Mouse (Mus musculus) spleen, postnatal 4 days (tissue): Measurements from ENCODE around the gene Kifc1.
"Not testable (repeated sequence)": the region's sequence is repeated elsewhere in the genome, so short reads cannot be mapped to it uniquely, and the experiment has no call there.

ENCODE experiments used
- DNase-seq, 2 experiments: peaks; one replicate each; pipeline ENCODE4 v3.0.0; 2022; ENCODE audit warnings: low spot score in 2 of 2

The Kifc1 gene

GRCm38 (mm10) chr17:33919351-33920281 is 29.2 kb upstream of the Kifc1 start:
- DNase-seq, result peak; percentile 89 to 91

- DNase-seq, result peak; percentile 53 to 75
Measured at GRCm38 (mm10) chr17:33918293-33919203, 28.1 kb upstream of the Kifc1 start.

GRCm38 (mm10) chr17:33917656-33918292 is 27.3 kb upstream of the Kifc1 start:
- DNase-seq, result peak in 1 of 2 experiments; percentile 67

GRCm38 (mm10) chr17:33916847-33917655 is 26.6 kb upstream of the Kifc1 start:
- peak; percentile 26 to 66 for DNase-seq

- DNase-seq, result no peak
Measured at GRCm38 (mm10) chr17:33916294-33916693, 25.8 kb upstream of the Kifc1 start.

GRCm38 (mm10) chr17:33915671-33916250 is 25.3 kb upstream of the Kifc1 start, which contains the start of the genes Tapbp and Zbtb22:
TSS of gene Tapbp (plus strand) at chr17:33915899.
TSS of gene Zbtb22 (plus strand) at chr17:33915904.
- peak; percentile 92 to 95 for DNase-seq

- DNase-seq, result peak; percentile 16 to 65
Measured at GRCm38 (mm10) chr17:33914969-33915391, 24.5 kb upstream of the Kifc1 start.

- DNase-seq, result no peak
Measured at GRCm38 (mm10) chr17:33913905-33914304, 23.4 kb upstream of the Kifc1 start.

GRCm38 (mm10) chr17:33913264-33913663 is 22.8 kb upstream of the Kifc1 start:
- DNase-seq, result no peak

GRCm38 (mm10) chr17:33911813-33912414 is 21.5 kb upstream of the Kifc1 start:
- no peak for DNase-seq

- DNase-seq, result no peak
Measured at GRCm38 (mm10) chr17:33911052-33911812, 20.8 kb upstream of the Kifc1 start.

- DNase-seq, result no peak
Measured at GRCm38 (mm10) chr17:33910346-33911051, 20.0 kb upstream of the Kifc1 start.

GRCm38 (mm10) chr17:33909869-33910250 is 19.4 kb upstream of the Kifc1 start:
- no peak for DNase-seq

- peak; percentile 99 for DNase-seq
Measured at GRCm38 (mm10) chr17:33909077-33909868, 18.8 kb upstream of the Kifc1 start, which contains the start of gene Daxx. TSS of gene Daxx (plus strand) at chr17:33909414.

- peak; percentile 56 to 83 for DNase-seq
Measured at GRCm38 (mm10) chr17:33908331-33909076, 18.0 kb upstream of the Kifc1 start.

- not testable (repeated sequence) for DNase-seq
Measured at GRCm38 (mm10) chr17:33904835-33905234, 14.4 kb upstream of the Kifc1 start, which contains the start of gene Platr17. TSS of gene Platr17 (plus strand) at chr17:33905135.
